Mouse (Mus musculus): Measurements from ENCODE around the gene Adgrf1. TPM values are rescaled to one million over a fixed set of nuclear protein-coding genes. Genes with fewer than 3 reads are reported as not detected.

Gene Adgrf1
- polyA plus RNA-seq, 1 experiment from 2014 or later = not detected

Other genes starting within 250 kb of the Adgrf1 start
- 6.0 and 8.0 TPM in 2 replicates for gene Adgrf5, start 90.1 kb downstream of the Adgrf1 start, polyA plus RNA-seq (2016; fragmentation: Nextera tagmentation; extraction: Ambion mirVana)
- not detected in 2 replicates for gene Mep1a, start 232.5 kb downstream of the Adgrf1 start, polyA plus RNA-seq (2016; fragmentation: Nextera tagmentation; extraction: Ambion mirVana)